Mouse (Mus musculus): ENCODE measurements around the gene Cacna1b. TPM values are rescaled to one million over a fixed set of nuclear protein-coding genes. Genes with fewer than 3 reads are reported as not detected.

Gene Cacna1b
- 0.46 and 0.48 TPM in 2 replicates for polyA plus RNA-seq (2015; fragmentation: Nextera tagmentation; extraction: Ambion mirVana)

DNA sequence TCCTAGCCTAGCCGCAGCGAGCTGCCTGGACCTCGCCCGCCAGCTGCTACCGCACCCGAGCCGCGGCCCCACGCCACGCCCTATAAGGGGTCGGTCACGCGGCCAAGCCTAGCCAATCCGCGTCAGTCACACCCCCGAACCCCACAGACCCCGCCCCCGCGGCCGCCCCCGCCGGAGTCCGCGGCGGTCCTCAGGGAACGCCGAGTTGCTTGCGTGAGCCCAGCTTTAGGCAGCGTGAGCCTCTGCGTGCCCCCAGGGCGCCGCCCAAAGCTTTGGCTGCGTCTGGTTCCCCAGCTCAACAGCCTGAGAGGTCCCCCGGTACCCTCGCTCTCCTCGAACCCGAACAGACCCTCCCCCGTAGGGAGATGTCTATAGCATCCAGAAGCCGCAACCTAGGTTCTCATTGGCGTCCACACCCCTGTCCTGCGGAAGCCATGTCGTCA, at the start of gene Cacna1b:
Gene Cacna1b (minus strand): TSS at position 38 of the 443 bp plus-strand sequence.
- peak; percentile 46 for DNase-seq (ENCODE audit: low spot score)

DNA sequence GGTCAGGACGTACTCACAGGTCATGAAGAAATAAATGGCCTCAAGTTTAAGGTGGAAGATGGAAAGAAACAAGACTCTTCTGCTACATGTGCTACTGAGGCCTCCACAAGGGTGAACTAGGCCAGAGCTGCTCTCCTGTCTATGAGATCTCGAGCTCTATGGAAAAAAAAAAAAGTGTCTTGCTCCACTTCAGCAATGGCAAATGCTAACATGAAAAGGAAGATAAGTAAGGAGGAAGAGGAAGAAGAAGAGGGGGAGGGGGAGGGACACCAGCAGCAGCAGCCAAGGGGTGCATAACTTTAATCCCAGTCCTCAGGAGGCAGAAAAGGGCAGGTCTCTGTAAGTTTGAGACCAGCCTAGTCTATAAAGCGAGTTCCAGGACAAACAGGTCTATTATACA, 46.8 kb upstream of the Cacna1b start:
- DNase-seq (ENCODE audit: low spot score) = no peak

DNA sequence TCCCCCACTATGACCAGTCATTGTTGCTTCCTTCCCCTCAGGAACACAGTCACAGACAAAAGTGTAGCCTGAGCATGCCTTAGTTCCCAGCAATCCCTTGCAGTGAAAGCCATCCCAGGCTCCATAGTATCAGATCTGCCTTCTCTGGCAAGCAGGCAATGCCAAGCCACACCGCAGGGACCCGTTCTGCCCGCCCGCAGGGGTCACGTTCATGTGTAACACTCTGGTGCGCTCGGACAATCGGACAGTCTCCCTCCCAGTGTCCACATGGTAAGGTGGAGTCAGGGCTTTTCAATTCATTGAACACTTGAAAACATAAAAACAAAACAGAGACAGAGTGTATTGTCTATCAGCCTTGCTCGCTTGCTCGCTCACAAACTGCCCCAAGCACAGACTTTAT, 44.7 kb upstream of the Cacna1b start:
- no peak for DNase-seq (ENCODE audit: low spot score)

DNA sequence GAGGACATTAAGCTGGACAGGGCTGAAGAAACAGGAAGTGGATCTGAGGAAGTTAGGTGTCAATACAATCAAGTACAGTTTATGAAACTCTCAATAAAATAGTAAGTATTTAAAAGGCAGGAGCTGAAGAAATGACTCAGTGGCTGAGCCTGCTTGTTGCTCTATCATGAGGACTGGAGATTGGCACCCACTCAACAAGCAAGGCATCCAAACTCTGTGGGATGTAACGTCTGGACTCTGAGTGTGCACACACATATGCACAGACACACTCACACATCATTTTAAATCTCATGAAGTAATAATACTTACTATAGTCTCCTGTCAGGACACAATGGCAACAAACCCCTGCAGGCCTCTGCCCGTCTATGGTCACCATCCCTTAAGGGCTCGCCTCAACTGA, 44.1 kb upstream of the Cacna1b start:
- no peak for DNase-seq (ENCODE audit: low spot score)

GRCm38 (mm10) chr2:24806143-24806542, 43.2 kb upstream of the Cacna1b start:
- no peak for DNase-seq (ENCODE audit: low spot score)

GRCm38 (mm10) chr2:24805621-24806020, 42.7 kb upstream of the Cacna1b start:
- no peak for DNase-seq (ENCODE audit: low spot score)

DNA sequence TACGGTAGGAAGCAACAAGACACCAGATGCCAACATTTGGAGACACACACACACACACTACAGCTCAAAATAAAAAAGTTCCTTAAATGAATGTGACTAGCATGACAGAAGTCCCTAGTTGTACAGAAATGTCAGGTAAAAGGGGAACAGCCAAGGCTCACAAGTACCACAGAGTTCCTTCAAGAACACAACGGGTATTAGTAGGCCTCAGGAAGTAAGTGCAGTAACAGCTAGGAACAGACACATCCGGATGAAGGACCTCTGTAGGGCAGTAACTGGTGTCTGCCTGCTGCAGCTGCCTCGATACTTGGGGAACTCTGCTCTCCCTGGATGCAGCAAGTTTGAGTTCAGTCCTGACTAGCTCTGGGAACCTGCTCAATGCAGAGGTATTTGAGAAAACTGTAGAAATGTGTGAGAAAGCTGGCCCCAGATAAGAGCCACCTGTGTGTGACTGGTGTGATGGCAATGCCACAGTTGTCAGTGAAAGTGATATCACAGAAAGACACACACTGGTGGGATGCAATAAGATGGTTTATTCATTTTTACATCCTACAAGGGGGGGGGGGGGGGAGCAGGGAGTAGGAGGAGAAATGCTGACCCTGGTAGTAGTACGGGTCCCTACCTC, 34.0 kb upstream of the Cacna1b start:
- no peak for DNase-seq (ENCODE audit: low spot score)

GRCm38 (mm10) chr2:24787250-24787649, 24.3 kb upstream of the Cacna1b start:
- DNase-seq (ENCODE audit: low spot score) = no peak

GRCm38 (mm10) chr2:24781253-24781652, 18.3 kb upstream of the Cacna1b start:
- DNase-seq (ENCODE audit: low spot score) = no peak

- no peak for DNase-seq (ENCODE audit: low spot score)
Measured at GRCm38 (mm10) chr2:24776831-24777230, 13.9 kb upstream of the Cacna1b start.

GRCm38 (mm10) chr2:24775951-24776587, 13.1 kb upstream of the Cacna1b start:
- no peak for DNase-seq (ENCODE audit: low spot score)

DNA sequence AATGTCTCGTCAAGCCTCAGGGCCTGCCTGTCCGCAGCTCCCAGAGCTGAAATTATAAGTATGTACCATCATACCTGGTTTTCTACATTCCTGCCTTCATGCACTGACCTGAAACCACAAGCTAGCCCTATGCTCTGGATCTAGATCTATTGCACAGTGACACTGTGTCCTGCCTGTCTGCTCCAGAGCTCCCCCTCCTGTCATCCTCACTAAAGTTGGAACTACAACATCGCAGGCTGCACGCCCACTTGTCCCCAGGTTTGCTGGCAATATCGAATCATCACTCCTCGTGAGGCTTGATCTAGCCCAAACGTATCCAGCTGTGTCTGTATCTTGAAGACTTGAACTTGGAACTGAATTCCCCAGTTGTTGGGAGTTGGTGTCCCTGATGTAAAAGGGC, 11.9 kb upstream of the Cacna1b start:
- DNase-seq (ENCODE audit: low spot score) = no peak

DNA sequence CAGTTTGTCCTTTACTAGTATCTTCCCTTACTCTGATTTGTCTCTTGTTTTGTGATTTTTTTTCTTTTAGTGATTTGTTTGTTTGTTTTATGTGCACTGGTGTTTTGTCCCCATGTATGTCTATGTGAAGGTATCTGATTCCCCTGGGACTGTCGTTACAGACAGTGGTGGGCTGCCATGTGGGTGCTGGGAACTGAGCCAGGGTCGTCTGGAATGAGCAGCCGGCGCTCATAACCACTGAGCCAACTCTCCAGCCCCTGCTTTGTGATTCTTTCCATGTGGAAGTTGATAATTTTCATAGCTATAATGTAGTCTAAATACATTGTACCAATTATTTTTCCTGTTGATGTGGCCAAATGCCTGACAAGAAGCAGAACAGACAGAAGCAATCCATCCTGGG, 7.9 kb upstream of the Cacna1b start:
- no peak for DNase-seq (ENCODE audit: low spot score)

- no peak for DNase-seq (ENCODE audit: low spot score)
Measured at GRCm38 (mm10) chr2:24762446-24762960, 449 bp downstream of the Cacna1b start.

- peak; percentile 76 for DNase-seq (ENCODE audit: low spot score)
Measured at GRCm38 (mm10) chr2:24761923-24762445, 968 bp downstream of the Cacna1b start.

DNA sequence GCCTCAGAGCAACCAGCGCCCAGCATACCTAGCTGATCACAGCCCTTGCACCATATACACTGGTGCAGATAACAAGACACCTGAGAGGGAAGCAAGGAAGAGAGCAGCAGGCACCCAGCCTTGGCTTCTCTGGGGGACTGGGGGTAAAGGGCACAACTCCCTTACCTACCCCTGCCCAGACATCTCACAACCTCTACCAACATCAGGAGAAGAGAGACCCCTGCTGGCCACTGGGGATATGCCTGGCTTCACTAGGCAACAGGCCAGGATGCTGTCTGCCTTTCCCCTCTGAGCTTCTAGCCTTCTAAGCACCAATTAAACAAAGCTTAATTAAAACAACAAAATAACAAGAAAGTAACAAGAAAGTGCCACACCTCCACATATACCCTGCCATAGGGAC, 7.7 kb downstream of the Cacna1b start:
- DNase-seq (ENCODE audit: low spot score) = peak; percentile 84

DNA sequence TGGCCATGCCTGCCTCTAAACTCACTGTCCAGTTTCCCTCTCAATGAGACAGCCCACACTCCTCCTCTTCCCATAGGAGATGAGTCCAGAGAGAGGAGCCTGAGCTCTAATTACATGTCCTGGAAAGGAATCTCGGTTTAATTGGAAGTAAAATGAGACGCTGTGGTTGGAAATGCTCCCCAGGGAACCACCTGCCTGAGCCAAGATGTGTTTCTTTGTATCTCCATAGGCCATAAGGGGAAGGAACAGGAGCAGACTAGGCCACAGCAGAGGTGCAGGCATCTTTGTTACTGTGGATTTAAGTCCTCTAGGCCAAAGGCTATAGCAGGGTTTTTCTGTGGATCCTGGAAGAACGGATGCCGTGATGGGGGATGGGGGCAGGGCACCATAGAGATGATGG, 10.4 kb downstream of the Cacna1b start:
- no peak for DNase-seq (ENCODE audit: low spot score)

DNA sequence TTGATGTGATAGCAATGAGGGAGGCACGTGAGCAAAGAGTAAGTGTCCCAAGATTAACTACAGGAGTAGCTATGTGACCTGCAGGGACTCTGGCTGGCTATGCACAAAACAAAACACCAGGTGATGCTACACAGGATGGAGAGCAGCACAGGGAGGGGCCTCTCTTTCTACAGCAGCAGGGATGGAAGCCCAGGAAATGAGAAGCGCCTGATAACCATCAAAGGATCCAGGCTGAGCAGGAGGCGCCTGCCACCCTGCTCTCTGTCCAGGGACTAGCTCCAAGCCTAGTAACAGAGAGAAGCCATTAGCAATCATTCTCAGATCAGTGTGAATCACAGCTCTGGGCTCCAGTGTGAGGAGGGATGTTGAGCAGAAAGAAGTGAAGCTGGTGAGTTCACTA, 12.9 kb downstream of the Cacna1b start:
- DNase-seq (ENCODE audit: low spot score) = peak; percentile 62

- DNase-seq (ENCODE audit: low spot score) = peak; percentile 92
Measured at GRCm38 (mm10) chr2:24747878-24748277, 15.1 kb downstream of the Cacna1b start.

GRCm38 (mm10) chr2:24739701-24740100, 23.3 kb downstream of the Cacna1b start:
- DNase-seq (ENCODE audit: low spot score) = no peak

DNA sequence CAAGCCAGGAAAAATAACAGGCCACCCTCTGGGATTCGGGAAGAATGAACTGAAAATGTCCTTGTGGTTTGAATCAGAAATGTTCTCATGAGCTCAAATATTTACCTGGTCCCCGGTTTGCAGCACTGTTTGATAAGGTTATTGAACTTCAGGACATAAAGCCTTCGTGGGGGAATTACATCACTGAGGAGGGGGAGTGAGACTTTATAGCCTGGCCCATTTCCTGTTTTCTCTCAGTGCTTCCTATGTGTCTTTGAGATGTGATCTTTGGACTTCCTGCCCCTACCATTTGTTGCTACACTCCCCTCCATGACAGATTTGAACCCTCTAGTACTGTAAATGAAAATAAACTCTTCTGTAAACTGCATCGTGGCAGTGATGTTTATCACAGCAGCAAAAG, 29.8 kb downstream of the Cacna1b start:
- no peak for DNase-seq (ENCODE audit: low spot score)

DNA sequence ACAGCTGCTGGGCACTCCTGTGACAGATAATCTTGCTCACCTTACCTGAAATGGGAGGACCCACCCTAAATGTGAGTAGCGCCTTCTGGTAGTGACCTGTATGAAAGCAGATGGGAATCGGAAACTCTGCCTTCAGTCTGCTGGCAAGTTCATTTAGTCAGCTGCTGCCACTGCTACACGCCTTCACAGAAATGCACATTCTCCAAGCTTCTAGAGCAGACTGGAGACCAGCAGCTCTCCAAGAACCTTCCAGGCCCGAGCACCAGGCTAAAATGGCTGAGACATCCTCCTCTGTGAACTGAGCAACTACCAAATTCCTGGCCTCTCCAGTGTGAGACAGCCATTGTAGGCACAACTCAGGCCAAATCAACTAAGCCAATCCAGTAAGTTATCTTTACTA, 37.1 kb downstream of the Cacna1b start:
- no peak for DNase-seq (ENCODE audit: low spot score)
